Mouse (Mus musculus): ENCODE results near the gene Plagl2.
A peak's percentile ranks its signal among the peaks of the same experiment; 100 is the strongest.
"Not testable (repeated sequence)": the region's sequence is repeated elsewhere in the genome, so short reads cannot be mapped to it uniquely, and the experiment has no call there.

The Plagl2 gene

GRCm38 (mm10) chr2:153241250-153242014 is at the start of gene Plagl2, which contains the start of gene Pofut1:
TSS of gene Plagl2 (minus strand) at chr2:153241426.
TSS of gene Pofut1 (plus strand) at chr2:153241533.
- peak; percentile 84 to 87 for DNase-seq (ENCODE audit: low spot score in 2 of 2)

- no peak for DNase-seq (ENCODE audit: low spot score in 2 of 2)
Observed at GRCm38 (mm10) chr2:153287835-153288234, 46.6 kb upstream of the Plagl2 start.

- no peak for DNase-seq (ENCODE audit: low spot score in 2 of 2)
Observed at GRCm38 (mm10) chr2:153286524-153286923, 45.3 kb upstream of the Plagl2 start.

- no peak for DNase-seq (ENCODE audit: low spot score in 2 of 2)
Observed at GRCm38 (mm10) chr2:153283919-153284318, 42.7 kb upstream of the Plagl2 start.

GRCm38 (mm10) chr2:153278357-153278756 is 37.1 kb upstream of the Plagl2 start:
- DNase-seq (ENCODE audit: low spot score in 2 of 2): no peak

GRCm38 (mm10) chr2:153276846-153277245 is 35.6 kb upstream of the Plagl2 start:
- not testable (repeated sequence) for DNase-seq (ENCODE audit: low spot score in 2 of 2)

GRCm38 (mm10) chr2:153276440-153276839 is 35.2 kb upstream of the Plagl2 start:
- DNase-seq (ENCODE audit: low spot score in 2 of 2): no peak

- not testable (repeated sequence) for DNase-seq (ENCODE audit: low spot score in 2 of 2)
Observed at GRCm38 (mm10) chr2:153275577-153275976, 34.4 kb upstream of the Plagl2 start.

- no peak for DNase-seq (ENCODE audit: low spot score in 2 of 2)
Observed at GRCm38 (mm10) chr2:153274919-153275247, 33.7 kb upstream of the Plagl2 start.

- DNase-seq (ENCODE audit: low spot score in 2 of 2): not testable (repeated sequence)
Observed at GRCm38 (mm10) chr2:153274200-153274918, 33.1 kb upstream of the Plagl2 start.

GRCm38 (mm10) chr2:153270231-153270915 is 29.1 kb upstream of the Plagl2 start:
- not testable (repeated sequence) for DNase-seq (ENCODE audit: low spot score in 2 of 2)

GRCm38 (mm10) chr2:153267331-153267730 is 26.1 kb upstream of the Plagl2 start:
- no peak for DNase-seq (ENCODE audit: low spot score in 2 of 2)

GRCm38 (mm10) chr2:153263053-153263452 is 21.8 kb upstream of the Plagl2 start:
- DNase-seq (ENCODE audit: low spot score in 2 of 2): no peak

- DNase-seq (ENCODE audit: low spot score in 2 of 2): no peak
Observed at GRCm38 (mm10) chr2:153259864-153260674, 18.8 kb upstream of the Plagl2 start.

GRCm38 (mm10) chr2:153259030-153259863 is 18.0 kb upstream of the Plagl2 start:
- no peak for DNase-seq (ENCODE audit: low spot score in 2 of 2)

- DNase-seq (ENCODE audit: low spot score in 2 of 2): no peak
Observed at GRCm38 (mm10) chr2:153256604-153257003, 15.4 kb upstream of the Plagl2 start.

GRCm38 (mm10) chr2:153249751-153250150 is 8.5 kb upstream of the Plagl2 start:
- no peak for DNase-seq (ENCODE audit: low spot score in 2 of 2)

- DNase-seq (ENCODE audit: low spot score in 2 of 2): no peak
Observed at GRCm38 (mm10) chr2:153242156-153242555, 930 bp upstream of the Plagl2 start.

- peak in 1 of 2 experiments; percentile 23 for DNase-seq (ENCODE audit: low spot score in 2 of 2)
Observed at GRCm38 (mm10) chr2:153240701-153241235, 458 bp downstream of the Plagl2 start.

GRCm38 (mm10) chr2:153239860-153240480 is 1.3 kb downstream of the Plagl2 start:
- no peak for DNase-seq (ENCODE audit: low spot score in 2 of 2)

Data from frontal cortex, postnatal 36 days (tissue).